Mouse (Mus musculus): Measurements from ENCODE around the gene Fhl3.

- TF ChIP-seq CTCF (IDR thresholded peaks at IDR 0.05; ENCODE audit: low read depth, low read length) (no peak), POLR2A (IDR thresholded peaks at IDR 0.05; ENCODE audit: borderline replicate concordance, low read depth, low read length) (no peak)
These were observed 24.5 kb upstream of the Fhl3 start for GRCm38 (mm10) chr4:124675958-124676357.
